In the genomic region with DNA sequence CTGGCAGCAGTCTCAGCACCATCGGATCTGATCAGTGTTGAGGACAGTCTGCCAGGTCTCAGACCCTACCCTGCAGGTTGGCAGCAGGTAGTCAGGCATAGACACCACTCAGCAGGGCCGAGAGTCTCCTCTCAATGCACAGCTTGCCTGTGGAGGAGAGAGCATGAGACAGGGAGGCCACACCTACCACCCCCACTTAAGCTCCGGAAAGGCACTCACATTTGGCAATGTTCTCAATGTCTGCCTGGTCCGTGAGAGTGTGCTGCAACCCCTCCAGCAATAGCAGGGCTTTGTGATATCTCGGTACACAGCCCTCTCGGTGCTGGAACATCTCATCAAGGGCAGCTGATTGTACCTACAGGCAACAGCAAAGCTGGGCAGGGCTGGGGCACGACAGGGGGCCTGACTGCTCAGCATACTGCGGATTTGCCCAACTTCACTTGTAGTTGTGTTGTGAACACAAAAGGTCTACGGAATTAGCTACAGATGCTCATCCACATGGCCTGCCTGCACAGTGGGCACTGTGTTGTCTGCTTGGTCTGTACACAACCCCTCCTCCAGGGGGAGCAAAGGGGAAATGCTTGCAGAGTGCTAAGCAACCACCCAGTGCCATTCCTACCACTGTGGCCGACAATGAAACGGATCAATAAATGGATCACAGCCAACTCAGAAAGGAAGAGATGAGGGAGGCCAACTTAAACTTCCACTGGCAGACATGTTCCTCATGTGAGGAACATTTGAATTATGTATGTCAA, we compare ENCODE assay signal across 9 mouse cellular contexts. TPM values are rescaled to one million over a fixed set of nuclear protein-coding genes. Genes with fewer than 3 reads are reported as not detected.
DNase-seq lines count a peak whose midpoint lies in the region; ATAC-seq and TF ChIP-seq lines count a peak whose summit lies in the region.
"Had no signal": no experiment of that assay in that cellular context is flagged by ENCODE, and none has a peak within 500 bp of the region (broad histone marks: within the 10 kb centered on the region; RNA-seq: fewer than 3 reads in every experiment).

No protein-coding gene starts in this region.

- H3K36me3 ChIP-seq in ES-Bruce4 (ENCODE audit: control insufficient read depth, insufficient read depth, low read length, poor library complexity, severe bottlenecking) = peaks cover 53% of the 10 kb centered on the region

- no peaks in the 10 kb centered on the region for H3K27me3 ChIP-seq in ES-Bruce4 (ENCODE audit: control insufficient read depth, insufficient read depth, low read length, poor library complexity, severe bottlenecking)
- H3K27me3 ChIP-seq: forebrain, embryonic 12.5 days had no signal

- no peaks in the 10 kb centered on the region for H3K4me1 ChIP-seq in ES-Bruce4 (ENCODE audit: control insufficient read depth, insufficient read depth, low read length)

- no peak overlapping the region for H3K4me3 ChIP-seq in layer of hippocampus, adult 2 months
- H3K4me3 ChIP-seq in ES-Bruce4 (ENCODE audit: low read depth, low read length) = no peak overlapping the region
- H3K4me3 ChIP-seq: forebrain, embryonic 12.5 days had no signal

- TF ChIP-seq EP300 in ES-Bruce4 (IDR thresholded peaks at IDR 0.05; ENCODE audit: insufficient read depth, low read depth, low read length) = no peak

- TF ChIP-seq CTCF in layer of hippocampus, adult 2 months (conservative IDR thresholded peaks at IDR 0.05) = peak; percentile 73
- peak; percentile 23 for TF ChIP-seq CTCF in ES-Bruce4 (IDR thresholded peaks at IDR 0.05; ENCODE audit: low read depth, low read length)

- H3K27ac ChIP-seq in layer of hippocampus, adult 2 months = peak overlapping the region; percentile 19
- no peak overlapping the region for H3K27ac ChIP-seq in ES-Bruce4 (ENCODE audit: insufficient read depth, low read length)
- H3K27ac ChIP-seq: forebrain, embryonic 12.5 days had no signal

- peak; percentile 34; the same call in 1 of the 2 replicates for ATAC-seq in common myeloid progenitor, adult 5-6 weeks (replicated peaks; ENCODE audit: low read depth, poor library complexity, severe bottlenecking)

- H3K9ac ChIP-seq in ES-Bruce4 (ENCODE audit: low read depth, poor library complexity, severe bottlenecking) = no peak overlapping the region
- H3K9ac ChIP-seq: forebrain, embryonic 12.5 days had no signal

- no peak for DNase-seq in layer of hippocampus, adult 2 months (ENCODE audit: low spot score in 2 of 2)
- no peak for DNase-seq in layer of hippocampus, adult 8-10 months (ENCODE audit: low spot score in 2 of 2)
- DNase-seq in B cell, adult 2 months = peak; percentile 19 to 26
- no peak for DNase-seq in ovary, postnatal 14 days (ENCODE audit: low spot score)
- DNase-seq in urinary bladder, postnatal 25 days (ENCODE audit: low spot score) = no peak
- DNase-seq: adrenal gland, postnatal 25 days had no signal

- TF ChIP-seq POLR2A in ES-Bruce4 (IDR thresholded peaks at IDR 0.05; ENCODE audit: insufficient read depth, low read length) = no peak

- H3K9me3 ChIP-seq in ES-Bruce4 (replicated peaks; ENCODE audit: control insufficient read depth, insufficient read depth, low read length, poor library complexity, severe bottlenecking) = no peaks in the 10 kb centered on the region
- H3K9me3 ChIP-seq: forebrain, embryonic 12.5 days had no signal

RNA-seq across cellular contexts. Expression of a gene that starts 5.8 kb away (rescaled TPM):
- total RNA-seq in layer of hippocampus, adult 2 months (2021) = 10 to 100 TPM; 19.2 to 19.6 TPM
- 10 to 100 TPM; 18.3 to 22.7 (median 20.2) TPM for total RNA-seq in layer of hippocampus, adult 8-10 months (2022)
- polyA plus RNA-seq in ES-Bruce4 (2011; ENCODE audit: insufficient read depth, insufficient read length, low read depth, missing spikeins) = 30.9 and 32.4 TPM in 2 replicates
- total RNA-seq in common myeloid progenitor, adult 5-6 weeks (2017) = 63.6 and 65.7 TPM in 2 replicates

RNA-seq across cellular contexts. Expression of a gene that starts 15.7 kb away (rescaled TPM):
- 100 to 1,000 TPM; 104 to 114 TPM for total RNA-seq in layer of hippocampus, adult 2 months (2021)
- 100 to 1,000 TPM in 3 of 4 experiments, 10 to 100 TPM in 1; 84.2 to 115 (median 114) TPM for total RNA-seq in layer of hippocampus, adult 8-10 months (2022)
- polyA plus RNA-seq in ES-Bruce4 (2011; ENCODE audit: insufficient read depth, insufficient read length, low read depth, missing spikeins) = 100 and 104 TPM in 2 replicates
- total RNA-seq in common myeloid progenitor, adult 5-6 weeks (2017) = 63.6 and 66.7 TPM in 2 replicates

RNA-seq across cellular contexts. Expression of a gene that starts 23.6 kb away (rescaled TPM):
- total RNA-seq in layer of hippocampus, adult 2 months (2021) = 10 to 100 TPM; 70.0 to 72.8 TPM
- total RNA-seq in layer of hippocampus, adult 8-10 months (2022) = 10 to 100 TPM; 67.6 to 84.3 (median 74.0) TPM
- polyA plus RNA-seq in ES-Bruce4 (2011; ENCODE audit: insufficient read depth, insufficient read length, low read depth, missing spikeins) = 126 and 129 TPM in 2 replicates
- 10.0 and 11.7 TPM in 2 replicates for total RNA-seq in common myeloid progenitor, adult 5-6 weeks (2017)

RNA-seq across cellular contexts. Expression of a gene that starts 53.3 kb away (rescaled TPM):
- total RNA-seq in layer of hippocampus, adult 2 months (2021) = 10 to 100 TPM; 11.3 to 13.9 TPM
- total RNA-seq in layer of hippocampus, adult 8-10 months (2022) = 10 to 100 TPM; 12.6 to 17.6 (median 14.5) TPM
- 41.5 and 46.6 TPM in 2 replicates for polyA plus RNA-seq in ES-Bruce4 (2011; ENCODE audit: insufficient read depth, insufficient read length, low read depth, missing spikeins)
- total RNA-seq in common myeloid progenitor, adult 5-6 weeks (2017) = 64.8 and 71.4 TPM in 2 replicates

RNA-seq across cellular contexts. Expression of a gene that starts 53.5 kb away (rescaled TPM):
- 1 to 10 TPM in 1 of 2 experiments, under 1 TPM in 1; 0.56 to 2.8 TPM for total RNA-seq in layer of hippocampus, adult 2 months (2021)
- 1 to 10 TPM; 1.3 to 2.6 (median 1.7) TPM for total RNA-seq in layer of hippocampus, adult 8-10 months (2022)
- polyA plus RNA-seq in ES-Bruce4 (2011; ENCODE audit: insufficient read depth, insufficient read length, low read depth, missing spikeins) = 95.0 and 107 TPM in 2 replicates
- total RNA-seq in common myeloid progenitor, adult 5-6 weeks (2017) = 29.1 and 40.4 TPM in 2 replicates

Comparison
In these comparisons a context has a peak if more than half of its experiments do, and no peak if none do; other contexts are left out.
1. DNase-seq: peak in B cell, adult 2 months (2 of 2); none in layer of hippocampus, adult 2 months (0 of 2), layer of hippocampus, adult 8-10 months (0 of 2), ovary, postnatal 14 days (single experiment) and urinary bladder, postnatal 25 days (single experiment).